Mouse (Mus musculus) heart, embryonic 16.5 days (tissue): Measurements from ENCODE around the gene Il1rl2. TPM values are rescaled to one million over a fixed set of nuclear protein-coding genes. Genes with fewer than 3 reads are reported as not detected.

Experiments used
- ATAC-seq: fragments of 200-750 bp; cut with Nextera tagmentation; replicated peaks from 2 replicates; pipeline ENCODE4 v1.8.0; 2017; ENCODE audit warnings: moderate number of reproducible peaks; ENCODE audit not compliant: insufficient read depth, low FRiP score; ENCODE audit errors: extremely low read depth
- H3K27ac ChIP-seq: fragments of 300-500 bp; sonication (generic); 2 replicates; pipeline ENCODE4 v1.5.1; 2014; ENCODE audit warnings: mild to moderate bottlenecking, low read length, control low read depth, moderate library complexity
- H3K27me3 ChIP-seq: fragments of 300-500 bp; sonication (generic); 2 replicates; pipeline ENCODE4 v1.6.1; 2014; ENCODE audit warnings: low read length, mixed read lengths; ENCODE audit not compliant: control insufficient read depth, insufficient read depth
- H3K36me3 ChIP-seq: fragments of 300-500 bp; sonication (generic); 2 replicates; pipeline ENCODE4 v1.6.1; 2014; ENCODE audit not compliant: control insufficient read depth, insufficient read depth
- H3K4me1 ChIP-seq: fragments of 300-500 bp; sonication (generic); 2 replicates; pipeline ENCODE4 v1.6.1; 2014; ENCODE audit warnings: low read length, mixed read lengths; ENCODE audit not compliant: control insufficient read depth, insufficient read depth
- H3K4me2 ChIP-seq: fragments of 300-500 bp; sonication (generic); 2 replicates; pipeline ENCODE4 v1.6.1; 2014; ENCODE audit warnings: low read depth, mild to moderate bottlenecking, control low read depth, low read length
- H3K4me3 ChIP-seq: fragments of 300-500 bp; sonication (generic); 2 replicates; pipeline ENCODE4 v1.5.1; 2014; ENCODE audit warnings: mild to moderate bottlenecking, control low read depth, low read length
- H3K9ac ChIP-seq: fragments of 300-500 bp; sonication (generic); 2 replicates; pipeline ENCODE4 v1.6.1; 2014; ENCODE audit warnings: low read length, control low read depth
- H3K9me3 ChIP-seq: fragments of 300-500 bp; sonication (generic); replicated peaks from 2 replicates; pipeline ENCODE4 v1.6.1; 2016; ENCODE audit warnings: low read length; ENCODE audit not compliant: control insufficient read depth
- WGBS: fragments of 180-500 bp; shearing (Covaris S2); extraction: QIAGEN DNeasy Blood & Tissue Kit; methylation state at CpG from one replicate; pipeline ENCODE4 v1.1.7; 2014; 5-methylcytosine and 5-hydroxymethylcytosine counted together
- polyA plus RNA-seq: library from polyadenylated mRNA; unstranded; fragments of >200 nt; fragmentation: Nextera tagmentation; extraction: Ambion mirVana; gene quantifications from 2 replicates; pipeline ENCODE4 v1.2.1, GENCODE M21; 2015

Gene Il1rl2
- polyA plus RNA-seq, 1 experiment from 2014 or later: 5.2 TPM

DNA sequence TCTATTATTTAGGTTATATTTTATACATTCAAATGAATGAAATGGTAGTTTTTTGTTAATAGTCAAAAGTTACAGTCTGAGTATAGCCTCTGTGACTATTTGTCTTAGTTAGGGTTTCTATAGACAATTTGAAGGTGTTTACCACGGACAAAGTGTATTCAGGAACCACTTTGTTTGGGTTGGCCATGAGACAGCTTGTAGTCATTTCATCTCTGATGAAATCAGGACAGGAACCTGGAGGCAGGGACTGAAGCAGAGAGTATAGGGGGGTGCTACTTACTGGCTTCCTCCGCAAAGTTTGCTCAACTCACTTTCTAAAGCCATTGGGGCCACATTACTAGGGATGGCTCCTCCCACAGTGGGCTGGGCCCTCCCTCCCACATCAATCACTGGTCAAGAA lies 12.8 kb upstream of the Il1rl2 start:
- 67% methylated on average over 2 of the region's 2 CpGs for WGBS
- no peak for ATAC-seq
- Histone ChIP-seq H3K36me3 (peaks cover 6% of the 10 kb centered on the region; the same call in 1 of the 2 replicates), H3K27ac (no peak overlapping the region), H3K4me2 (no peak overlapping the region), H3K9ac (no peak overlapping the region), H3K4me3 (no peak overlapping the region), H3K27me3 (no peaks in the 10 kb centered on the region), H3K9me3 (no peaks in the 10 kb centered on the region), H3K4me1 (no peaks in the 10 kb centered on the region)

DNA sequence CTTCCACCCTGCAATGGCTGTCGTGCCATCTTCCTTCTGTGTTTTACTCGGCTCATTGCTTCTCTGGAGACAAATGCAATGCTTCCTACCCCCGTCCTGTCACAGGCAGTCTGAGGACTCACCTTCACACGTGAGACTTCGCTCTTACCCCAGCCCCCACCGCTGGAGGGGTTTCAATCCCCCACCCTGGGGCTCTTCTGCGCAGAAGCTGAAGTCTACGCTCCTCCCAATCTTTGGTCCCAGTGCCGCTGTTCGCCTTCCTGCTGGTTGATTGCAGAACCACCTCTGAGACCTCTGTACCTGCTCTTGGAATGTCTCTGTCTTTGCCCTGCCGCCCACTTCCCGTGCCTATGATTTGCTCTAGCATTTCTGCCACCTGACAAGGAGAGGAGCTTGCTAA lies 10.4 kb upstream of the Il1rl2 start:
- Histone ChIP-seq H3K9ac (no peak overlapping the region), H3K27ac (no peak overlapping the region), H3K4me3 (no peak overlapping the region), H3K36me3 (peaks cover 6% of the 10 kb centered on the region; the same call in 1 of the 2 replicates), H3K4me1 (no peaks in the 10 kb centered on the region), H3K9me3 (no peaks in the 10 kb centered on the region), H3K4me2 (no peak overlapping the region), H3K27me3 (no peaks in the 10 kb centered on the region)
- no peak for ATAC-seq
- 78% methylated on average over 12 of the region's 12 CpGs for WGBS

DNA sequence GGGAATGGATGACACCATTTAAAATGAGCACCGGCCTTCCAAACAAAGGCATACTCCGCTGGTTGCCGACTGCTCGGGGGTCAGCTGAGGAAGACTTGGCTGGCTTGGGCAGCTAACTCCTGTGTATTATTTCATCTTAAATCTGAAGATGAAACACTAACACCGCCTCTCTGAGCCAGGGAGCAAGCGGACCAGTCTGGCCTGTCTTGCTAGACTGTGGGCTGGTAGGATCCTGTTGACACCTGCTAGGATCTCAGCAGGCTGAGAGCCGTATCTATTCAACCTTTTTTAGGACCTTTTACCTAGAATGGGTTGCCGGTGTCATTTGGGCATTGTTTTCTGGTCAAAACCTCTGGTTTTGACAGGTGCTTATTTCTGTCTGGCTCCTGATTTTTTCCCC lies 6.8 kb upstream of the Il1rl2 start:
- Histone ChIP-seq H3K4me2 (no peak overlapping the region), H3K9me3 (no peaks in the 10 kb centered on the region), H3K4me3 (no peak overlapping the region), H3K9ac (no peak overlapping the region), H3K27ac (no peak overlapping the region), H3K4me1 (no peaks in the 10 kb centered on the region), H3K36me3 (peaks cover 5% of the 10 kb centered on the region; the same call in 1 of the 2 replicates), H3K27me3 (no peaks in the 10 kb centered on the region)
- no peak for ATAC-seq
- 84% methylated on average over 8 of the region's 8 CpGs for WGBS

DNA sequence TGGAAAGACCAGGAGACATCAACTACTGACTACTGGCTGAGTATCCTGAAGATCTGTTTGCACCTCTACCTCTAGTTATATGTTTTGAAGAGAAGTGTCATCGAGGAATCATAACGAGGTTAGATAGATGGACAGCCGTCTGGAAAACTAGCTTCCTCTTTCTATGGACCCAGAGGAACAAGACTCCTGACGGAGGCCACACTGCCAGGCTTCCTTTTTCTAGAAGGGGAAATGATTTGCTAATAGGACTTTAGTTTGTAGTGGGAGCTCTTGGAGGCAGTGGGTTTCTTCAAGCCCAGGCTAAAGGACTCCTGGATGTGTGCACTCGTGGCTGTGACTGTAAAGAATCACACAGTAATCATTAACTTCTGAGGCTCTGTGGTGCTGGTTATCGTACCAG lies 2.6 kb upstream of the Il1rl2 start:
- Histone ChIP-seq H3K4me3 (no peak overlapping the region), H3K27me3 (peaks cover 6% of the 10 kb centered on the region; the same call in 1 of the 2 replicates), H3K4me2 (no peak overlapping the region), H3K27ac (no peak overlapping the region), H3K4me1 (peaks cover 5% of the 10 kb centered on the region), H3K36me3 (no peaks in the 10 kb centered on the region), H3K9ac (no peak overlapping the region), H3K9me3 (no peaks in the 10 kb centered on the region)
- 72% methylated on average over 6 of the region's 6 CpGs for WGBS
- ATAC-seq: no peak

DNA sequence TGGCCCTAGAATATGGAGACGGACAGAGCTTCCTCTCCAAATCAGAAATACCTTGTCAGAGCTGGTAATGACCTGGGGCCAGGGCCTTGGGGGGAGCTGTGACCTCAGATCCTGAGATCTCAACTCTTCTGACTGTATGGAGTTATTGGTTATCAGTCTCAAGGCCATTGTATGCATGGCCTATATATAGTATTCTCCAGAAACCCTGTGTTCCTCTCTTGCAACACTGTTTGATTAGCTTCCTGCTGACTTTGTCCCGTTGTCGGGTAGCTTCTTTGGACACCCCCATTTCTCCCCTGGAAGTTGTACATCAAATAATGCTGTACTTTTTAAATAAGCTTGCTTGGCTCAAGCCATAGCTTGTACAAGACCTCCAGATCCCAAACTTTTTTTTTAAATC lies 1.9 kb upstream of the Il1rl2 start:
- H3K27ac ChIP-seq: no peak overlapping the region
- H3K4me3 ChIP-seq: no peak overlapping the region
- no peak for ATAC-seq
- peaks cover 5% of the 10 kb centered on the region for H3K4me1 ChIP-seq
- no peak overlapping the region for H3K9ac ChIP-seq
- no peak overlapping the region for H3K4me2 ChIP-seq
- H3K9me3 ChIP-seq: no peaks in the 10 kb centered on the region
- no peaks in the 10 kb centered on the region for H3K36me3 ChIP-seq
- peaks cover 6% of the 10 kb centered on the region; the same call in 1 of the 2 replicates for H3K27me3 ChIP-seq
- 79% methylated on average over 3 of the region's 3 CpGs for WGBS

DNA sequence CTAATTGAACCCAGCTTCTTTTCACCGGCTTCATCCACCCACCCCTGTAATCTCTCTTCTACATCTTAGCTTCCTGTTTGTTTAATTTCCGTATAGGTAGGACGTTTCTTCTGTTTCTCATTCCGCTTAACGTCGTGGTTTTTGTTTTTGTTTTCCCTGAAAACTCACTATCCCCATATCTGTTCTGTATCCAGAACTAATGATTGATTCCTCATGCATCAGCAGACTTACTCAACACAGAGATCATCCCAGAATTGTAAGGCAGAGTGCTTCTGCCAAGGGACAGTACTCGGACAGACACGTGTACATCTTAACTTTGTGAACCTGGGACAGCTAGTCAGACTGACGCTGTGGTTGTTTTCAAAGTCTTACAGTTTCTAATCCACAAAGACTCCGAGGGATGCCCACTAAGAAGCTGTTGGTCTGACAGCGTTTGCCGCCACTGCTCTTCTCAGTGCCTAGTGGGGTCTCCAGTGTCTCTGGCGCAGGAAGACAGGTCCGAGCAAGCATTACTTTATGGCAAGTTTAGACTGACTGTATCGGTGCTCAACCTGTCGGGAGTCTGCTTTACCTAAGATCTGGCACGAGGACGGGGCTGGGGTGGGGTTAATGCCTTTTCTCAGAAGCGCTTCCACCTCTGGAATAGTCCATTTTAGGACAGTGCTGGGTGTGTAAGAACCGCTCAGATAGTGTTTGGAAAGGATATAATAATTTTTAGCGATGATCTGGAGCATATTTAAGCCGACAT lies 719 bp downstream of the Il1rl2 start:
- no peak overlapping the region for H3K27ac ChIP-seq
- no peak; the same call in 1 of the 2 replicates for ATAC-seq
- peak overlapping the region; percentile 81 for H3K4me2 ChIP-seq
- H3K27me3 ChIP-seq: peaks cover 6% of the 10 kb centered on the region; the same call in 1 of the 2 replicates
- H3K9ac ChIP-seq: peak overlapping the region; percentile 71
- 7% methylated on average over 22 of the region's 22 CpGs for WGBS
- no peaks in the 10 kb centered on the region for H3K9me3 ChIP-seq
- peak overlapping the region; percentile 53 for H3K4me3 ChIP-seq
- H3K36me3 ChIP-seq: no peaks in the 10 kb centered on the region
- peaks cover 5% of the 10 kb centered on the region for H3K4me1 ChIP-seq

DNA sequence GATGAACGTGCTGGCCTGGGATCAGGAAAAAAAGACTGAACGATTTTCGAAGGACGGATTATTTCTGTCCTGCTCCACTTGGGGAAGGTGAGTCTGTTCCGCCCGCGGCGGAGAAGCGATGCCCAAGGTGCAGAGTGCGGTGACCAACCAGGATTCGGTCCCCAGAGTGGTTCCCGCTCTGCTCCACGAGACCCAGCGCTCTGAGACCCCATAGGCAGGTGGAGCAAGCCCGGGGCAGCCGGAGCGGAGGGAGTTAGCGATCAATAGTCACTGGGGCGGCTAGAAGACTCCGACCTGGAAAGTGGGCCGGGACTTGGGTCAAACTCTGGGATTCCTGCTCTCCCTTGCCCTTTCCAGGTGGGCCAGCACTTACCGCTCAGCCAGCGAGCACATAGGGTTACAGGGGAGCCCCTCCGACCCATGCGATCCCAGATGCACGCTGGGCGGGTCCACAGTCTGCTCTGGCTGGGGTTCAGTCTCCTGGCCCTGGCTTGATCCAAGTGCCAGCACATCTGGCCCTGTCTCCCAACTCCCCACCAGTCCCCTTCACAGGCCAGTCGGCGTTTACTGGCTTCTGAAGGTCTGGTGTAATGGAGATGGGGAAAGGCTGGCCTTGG lies 1.4 kb downstream of the Il1rl2 start:
- peak overlapping the region; percentile 53 for H3K4me3 ChIP-seq
- H3K9ac ChIP-seq: peak overlapping the region; percentile 71
- H3K27me3 ChIP-seq: peaks cover 6% of the 10 kb centered on the region; the same call in 1 of the 2 replicates
- H3K27ac ChIP-seq: no peak overlapping the region
- WGBS: 6% methylated on average over 29 of the region's 29 CpGs
- H3K4me2 ChIP-seq: peak overlapping the region; percentile 81
- peaks cover 5% of the 10 kb centered on the region for H3K4me1 ChIP-seq
- H3K9me3 ChIP-seq: no peaks in the 10 kb centered on the region
- H3K36me3 ChIP-seq: no peaks in the 10 kb centered on the region
- 0 out of 2 replicates have a peak, but pooled peaks have one; percentile 23 for ATAC-seq

DNA sequence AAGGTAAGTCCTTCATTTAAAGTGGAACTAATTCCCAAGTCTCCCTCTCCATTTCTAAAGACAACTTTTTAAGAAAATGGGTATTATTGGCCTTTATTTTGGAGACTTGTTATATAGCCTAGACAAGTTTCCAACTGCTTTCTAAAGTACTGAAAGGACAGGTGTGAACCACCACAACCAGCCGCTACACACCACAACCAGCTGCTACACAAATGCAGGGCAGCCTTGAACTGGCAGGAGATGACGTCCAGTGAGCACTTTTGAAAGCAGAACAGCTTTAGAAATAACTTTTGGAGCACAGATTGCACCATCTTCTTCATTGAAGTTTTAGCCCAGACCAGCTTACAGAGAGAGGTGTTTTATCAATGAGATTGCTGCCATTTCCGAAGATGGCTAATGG lies 3.2 kb downstream of the Il1rl2 start:
- no peak overlapping the region for H3K9ac ChIP-seq
- H3K4me1 ChIP-seq: peaks cover 5% of the 10 kb centered on the region
- no peak overlapping the region for H3K4me2 ChIP-seq
- no peak overlapping the region for H3K27ac ChIP-seq
- 76% methylated on average over 3 of the region's 3 CpGs for WGBS
- H3K4me3 ChIP-seq: no peak overlapping the region
- no peaks in the 10 kb centered on the region for H3K9me3 ChIP-seq
- H3K27me3 ChIP-seq: peaks cover 6% of the 10 kb centered on the region; the same call in 1 of the 2 replicates
- H3K36me3 ChIP-seq: no peaks in the 10 kb centered on the region
- ATAC-seq: no peak

DNA sequence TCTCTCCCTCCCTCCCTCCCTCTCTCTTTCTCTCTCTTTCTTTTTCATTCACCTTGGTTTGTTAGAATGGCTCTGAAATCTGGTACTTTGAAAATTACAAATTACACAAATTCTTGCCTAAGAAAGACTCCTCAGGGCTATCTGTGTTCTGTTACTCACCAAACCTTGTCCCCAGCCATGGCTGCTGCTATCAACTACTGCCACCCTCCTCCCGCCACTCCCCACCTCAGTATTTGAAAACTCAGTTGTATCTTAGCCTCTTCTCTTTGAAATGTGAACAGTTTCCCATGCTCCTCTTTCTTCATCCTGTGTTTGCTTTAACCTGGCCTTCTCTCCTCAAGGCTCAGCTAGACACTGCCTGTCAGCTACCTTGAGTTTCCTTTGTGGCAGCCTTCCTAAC lies 5.1 kb downstream of the Il1rl2 start:
- Histone ChIP-seq H3K36me3 (no peaks in the 10 kb centered on the region), H3K27ac (no peak overlapping the region), H3K4me1 (peaks cover 5% of the 10 kb centered on the region), H3K4me2 (no peak overlapping the region), H3K9me3 (no peaks in the 10 kb centered on the region), H3K9ac (no peak overlapping the region), H3K4me3 (no peak overlapping the region), H3K27me3 (peaks cover 6% of the 10 kb centered on the region; the same call in 1 of the 2 replicates)
- ATAC-seq: no peak
- WGBS: 71% methylated on average over 1 of the region's 1 CpGs
